In genomic region chr13:51839250-51840026, GRCm38 (mm10) we compare ENCODE assay signal across 9 mouse cellular contexts. TPM values are rescaled to one million over a fixed set of nuclear protein-coding genes. Genes with fewer than 3 reads are reported as not detected.
DNase-seq lines count a peak whose midpoint lies in the region; ATAC-seq and TF ChIP-seq lines count a peak whose summit lies in the region.
"Had no signal": no experiment of that assay in that cellular context is flagged by ENCODE, and none has a peak within 500 bp of the region (broad histone marks: within the 10 kb centered on the region; RNA-seq: fewer than 3 reads in every experiment).

No protein-coding gene starts in this region.

- H3K9me3 ChIP-seq in intestine, embryonic 16.5 days (ENCODE audit: control insufficient read depth, low read length) = no peaks in the 10 kb centered on the region
- no peaks in the 10 kb centered on the region for H3K9me3 ChIP-seq in intestine, embryonic 15.5 days
- no peaks in the 10 kb centered on the region for H3K9me3 ChIP-seq in embryonic facial prominence, embryonic 14.5 days (ENCODE audit: control insufficient read depth, low read length)

- 17% methylated on average over 8 of the region's 8 CpGs for WGBS in intestine, embryonic 16.5 days
- WGBS in intestine, embryonic 15.5 days = 17% methylated on average over 8 of the region's 8 CpGs
- WGBS in embryonic facial prominence, embryonic 14.5 days = 20% methylated on average over 8 of the region's 8 CpGs

- H3K79me2 ChIP-seq in myocyte (ENCODE audit: control insufficient read depth, insufficient read depth) = no peaks in the 10 kb centered on the region

- H3K9ac ChIP-seq in intestine, embryonic 16.5 days (ENCODE audit: low read depth, low read length) = no peak overlapping the region
- H3K9ac ChIP-seq in intestine, embryonic 15.5 days = no peak overlapping the region
- H3K9ac ChIP-seq in embryonic facial prominence, embryonic 14.5 days (ENCODE audit: low read depth, low read length) = no peak overlapping the region

- no peak overlapping the region for H3ac ChIP-seq in myocyte (ENCODE audit: control insufficient read depth, insufficient read length)

- H3K36me3 ChIP-seq in intestine, embryonic 16.5 days (ENCODE audit: control insufficient read depth, insufficient read depth, low read length) = no peaks in the 10 kb centered on the region
- no peaks in the 10 kb centered on the region for H3K36me3 ChIP-seq in intestine, embryonic 15.5 days
- H3K36me3 ChIP-seq in embryonic facial prominence, embryonic 14.5 days (ENCODE audit: control insufficient read depth, insufficient read depth, low read length) = no peaks in the 10 kb centered on the region
- no peaks in the 10 kb centered on the region for H3K36me3 ChIP-seq in myocyte (ENCODE audit: control insufficient read depth, insufficient read depth)

- peak; percentile 49; the same call in 1 of the 2 replicates for ATAC-seq in intestine, embryonic 16.5 days
- ATAC-seq in intestine, embryonic 15.5 days = no peak; the same call in 1 of the 2 replicates
- ATAC-seq in embryonic facial prominence, embryonic 14.5 days (ENCODE audit: low read depth) = peak; percentile 14; the same call in 1 of the 2 replicates

- no peak overlapping the region for H3K27ac ChIP-seq in intestine, embryonic 16.5 days (ENCODE audit: low read length)
- H3K27ac ChIP-seq in intestine, embryonic 15.5 days = no peak overlapping the region
- H3K27ac ChIP-seq in embryonic facial prominence, embryonic 14.5 days (replicated peaks; ENCODE audit: low read depth, low read length) = no peak overlapping the region

- DNase-seq in B cell, adult 2 months = peak; percentile 58 to 67
- DNase-seq in MEL-GATA-1-ER (ENCODE audit: extremely low read depth, low read depth) = peak; percentile 69
- peak; percentile 77 for DNase-seq in embryonic facial prominence, embryonic 14.5 days (ENCODE audit: low spot score)
- peak; percentile 42 to 59 for DNase-seq in kidney, postnatal 4 days
- DNase-seq in urinary bladder, adult 18-20 months (ENCODE audit: low spot score in 2 of 2) = no peak

- H3K4me3 ChIP-seq in intestine, embryonic 16.5 days (ENCODE audit: low read length) = no peak overlapping the region
- H3K4me3 ChIP-seq in intestine, embryonic 15.5 days (replicated peaks) = no peak overlapping the region
- H3K4me3 ChIP-seq in embryonic facial prominence, embryonic 14.5 days (ENCODE audit: low read depth, low read length) = no peak overlapping the region
- H3K4me3 ChIP-seq in myocyte = no peak overlapping the region
- H3K4me3 ChIP-seq: erythroblast, embryonic 14.5 days had no signal

- peaks cover 11% of the 10 kb centered on the region for H3K4me1 ChIP-seq in intestine, embryonic 16.5 days (ENCODE audit: control insufficient read depth, insufficient read depth, low read length)
- peaks cover 12% of the 10 kb centered on the region for H3K4me1 ChIP-seq in intestine, embryonic 15.5 days (replicated peaks)
- H3K4me1 ChIP-seq in embryonic facial prominence, embryonic 14.5 days (ENCODE audit: control insufficient read depth, insufficient read depth, low read length) = peaks cover 21% of the 10 kb centered on the region

- no peak overlapping the region for H3K4me2 ChIP-seq in intestine, embryonic 16.5 days (ENCODE audit: low read depth, low read length)
- no peak overlapping the region for H3K4me2 ChIP-seq in intestine, embryonic 15.5 days (replicated peaks)
- H3K4me2 ChIP-seq in embryonic facial prominence, embryonic 14.5 days (ENCODE audit: low read depth, low read length) = no peak overlapping the region
- H3K4me2 ChIP-seq in myocyte (ENCODE audit: low read depth) = peak overlapping the region; percentile 3

- peaks cover 5% of the 10 kb centered on the region for H3K27me3 ChIP-seq in intestine, embryonic 16.5 days (replicated peaks; ENCODE audit: control insufficient read depth, insufficient read depth, low read length)
- peaks cover 9% of the 10 kb centered on the region; the same call in 1 of the 2 replicates for H3K27me3 ChIP-seq in intestine, embryonic 15.5 days (replicated peaks)
- H3K27me3 ChIP-seq in embryonic facial prominence, embryonic 14.5 days (replicated peaks; ENCODE audit: control insufficient read depth, insufficient read depth, low read length) = 0 out of 2 replicates have a peak, but pooled peaks cover 3% of the 10 kb centered on the region
- H3K27me3 ChIP-seq in myocyte (ENCODE audit: control insufficient read depth, insufficient read depth, insufficient read length) = no peaks in the 10 kb centered on the region

- TF ChIP-seq POLR2A in myocyte (IDR thresholded peaks at IDR 0.05; ENCODE audit: insufficient read length, low read depth) = no peak

TF ChIP-seq in myocyte, 11 proteins besides CTCF, POLR2A, EP300 and RAD21:
- TF ChIP-seq MAX (IDR thresholded peaks at IDR 0.05; ENCODE audit: low read depth) (no peak), USF1 (IDR thresholded peaks at IDR 0.05; ENCODE audit: low read depth) (no peak), TCF3 (IDR thresholded peaks at IDR 0.05; ENCODE audit: insufficient read length, low read depth) (no peak)

RNA-seq across cellular contexts. Expression of gene Gadd45g, which starts 7.0 kb away (rescaled TPM):
- 36.4 and 40.8 TPM in 2 replicates for polyA plus RNA-seq in intestine, embryonic 16.5 days (2015; fragmentation: Nextera tagmentation; extraction: Ambion mirVana)
- 35.4 and 36.3 TPM in 2 replicates for polyA plus RNA-seq in intestine, embryonic 15.5 days (2015; fragmentation: Nextera tagmentation; extraction: Ambion mirVana)
- polyA plus RNA-seq in embryonic facial prominence, embryonic 14.5 days (2014; fragmentation: Nextera tagmentation; extraction: Ambion mirVana) = 53.3 and 57.3 TPM in 2 replicates
- polyA plus RNA-seq in myocyte (2012; fragmentation: generic; extraction: Trizol) = 202 TPM

RNA-seq across cellular contexts. Expression of gene Sema4d, which starts 45.9 kb away (rescaled TPM):
- 5.7 and 5.9 TPM in 2 replicates for polyA plus RNA-seq in intestine, embryonic 16.5 days (2015; fragmentation: Nextera tagmentation; extraction: Ambion mirVana)
- 6.2 and 7.0 TPM in 2 replicates for polyA plus RNA-seq in intestine, embryonic 15.5 days (2015; fragmentation: Nextera tagmentation; extraction: Ambion mirVana)
- polyA plus RNA-seq in embryonic facial prominence, embryonic 14.5 days (2014; fragmentation: Nextera tagmentation; extraction: Ambion mirVana) = 11.1 and 11.7 TPM in 2 replicates
- 15.3 TPM for polyA plus RNA-seq in myocyte (2012; fragmentation: generic; extraction: Trizol)

Comparison
In these comparisons a context has a peak if more than half of its experiments do, and no peak if none do; other contexts are left out.
1. DNase-seq: peak in B cell, adult 2 months (2 of 2), MEL-GATA-1-ER (single experiment), embryonic facial prominence, embryonic 14.5 days (single experiment) and kidney, postnatal 4 days (2 of 2); none in urinary bladder, adult 18-20 months (0 of 2).